Mouse (Mus musculus): Measurements from ENCODE around the gene Ccdc24.
A peak's percentile ranks its signal among the peaks of the same experiment; 100 is the strongest.

The Ccdc24 gene

DNA sequence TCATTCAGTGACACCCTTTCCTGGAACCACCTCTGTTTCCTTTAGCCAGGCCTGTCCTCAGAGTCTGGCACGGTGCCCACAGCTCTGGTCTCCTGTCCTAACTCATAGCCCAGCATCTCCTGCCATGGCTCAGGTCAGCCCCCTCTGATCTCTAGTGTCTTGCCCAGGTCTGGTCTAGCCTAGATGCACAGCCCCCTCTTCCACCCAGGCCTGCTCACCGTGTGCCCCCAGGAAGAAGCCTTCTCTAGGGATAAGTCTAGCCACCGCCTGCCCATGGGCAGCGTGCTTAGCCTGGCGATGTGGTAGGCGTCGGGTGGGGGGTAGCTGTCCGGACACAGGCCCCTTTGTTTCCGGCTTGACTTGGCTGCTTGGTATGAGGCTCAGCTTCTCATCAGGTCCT is 17.2 kb downstream of the Ccdc24 start:
- DNase-seq (ENCODE audit: low read depth, low spot score) = peak; percentile 74

- peak; percentile 32 for DNase-seq (ENCODE audit: low read depth, low spot score)
Observed at GRCm38 (mm10) chr4:117852152-117852868, 20.0 kb downstream of the Ccdc24 start.

DNA sequence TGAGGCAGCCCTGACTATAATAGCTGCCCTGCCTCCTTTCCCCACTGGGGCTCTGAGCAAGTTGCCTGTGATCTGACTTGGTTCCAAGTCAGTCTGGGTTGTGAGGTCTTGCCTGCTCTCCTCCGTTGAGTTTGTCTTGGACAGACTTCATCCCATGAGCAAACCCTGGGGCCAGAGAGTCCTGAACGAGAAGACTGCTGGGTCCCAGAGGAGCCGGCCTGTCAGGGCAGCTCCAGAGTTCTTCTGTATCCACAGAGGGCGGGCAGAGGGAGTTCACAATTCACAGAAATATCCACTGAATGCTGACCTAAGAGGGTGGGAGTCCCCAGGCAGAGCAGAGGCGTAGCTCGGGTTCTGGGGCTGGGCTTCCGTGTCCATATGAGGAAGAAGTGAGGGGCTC is 21.5 kb downstream of the Ccdc24 start:
- DNase-seq (ENCODE audit: low read depth, low spot score) = peak; percentile 27

DNA sequence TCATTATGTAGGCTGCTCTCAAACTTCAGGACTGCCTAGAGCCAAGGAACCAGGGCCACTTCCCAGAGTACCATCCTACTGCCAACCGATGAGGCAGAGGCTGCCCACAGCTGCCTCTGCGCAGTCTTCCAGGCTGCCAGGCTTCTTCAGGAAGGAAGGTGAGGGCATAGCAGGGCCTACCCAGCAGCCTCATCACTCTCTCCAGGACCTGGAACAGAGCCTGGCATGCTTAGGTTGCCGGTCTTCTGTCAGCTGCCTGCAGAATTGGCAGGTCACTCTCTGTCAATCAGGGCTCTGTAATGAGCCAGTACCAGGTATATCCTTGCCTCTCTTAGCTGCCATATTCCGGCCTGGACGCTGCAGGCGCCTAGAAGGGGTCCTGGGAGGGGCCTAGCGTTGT is 22.2 kb downstream of the Ccdc24 start:
- peak; percentile 48 for DNase-seq (ENCODE audit: low read depth, low spot score)

- peak; percentile 28 for DNase-seq (ENCODE audit: low read depth, low spot score)
Observed at GRCm38 (mm10) chr4:117849506-117849905, 22.9 kb downstream of the Ccdc24 start.

GRCm38 (mm10) chr4:117849063-117849462 is 23.3 kb downstream of the Ccdc24 start:
- peak; percentile 64 for DNase-seq (ENCODE audit: low read depth, low spot score)

DNA sequence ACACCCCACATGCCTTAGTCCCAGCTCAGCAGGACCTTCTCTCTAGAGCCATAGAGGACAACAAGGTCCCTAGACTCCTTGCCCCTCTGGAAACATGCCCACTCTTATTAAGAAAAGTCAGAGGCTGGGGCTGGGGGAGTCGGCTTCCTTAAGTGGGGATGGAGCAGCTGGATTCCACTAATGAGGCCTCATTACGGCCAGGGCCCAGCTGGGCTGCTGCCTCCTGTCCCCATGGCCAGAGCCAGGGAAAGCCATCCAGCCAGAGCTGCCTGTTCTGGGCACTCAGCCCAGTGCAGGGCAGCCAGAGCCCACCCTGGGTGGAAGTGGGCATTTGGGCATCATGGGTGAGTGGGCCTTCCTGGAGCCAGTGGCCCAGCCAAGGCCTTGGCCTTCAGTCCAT is 25.3 kb downstream of the Ccdc24 start:
- DNase-seq (ENCODE audit: low read depth, low spot score) = no peak

DNA sequence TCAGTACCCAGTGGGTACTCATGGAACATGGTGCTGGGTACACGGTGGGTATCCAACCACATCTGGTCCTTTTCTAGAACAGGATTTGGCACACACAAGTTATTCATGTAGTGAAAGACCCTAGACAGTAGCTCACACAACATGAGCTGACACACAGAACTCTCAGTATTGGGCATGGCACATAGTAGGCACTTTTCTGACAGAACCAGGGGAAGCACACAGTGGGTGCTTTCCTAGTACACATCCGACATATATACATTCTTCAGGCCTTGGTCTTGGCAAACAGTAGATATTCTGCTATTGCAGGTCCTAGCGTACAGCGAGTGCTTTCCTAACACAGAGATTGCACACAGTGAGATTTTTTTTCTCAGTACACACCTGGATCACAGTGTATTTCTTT is 26.1 kb downstream of the Ccdc24 start:
- no peak for DNase-seq (ENCODE audit: low read depth, low spot score)

DNA sequence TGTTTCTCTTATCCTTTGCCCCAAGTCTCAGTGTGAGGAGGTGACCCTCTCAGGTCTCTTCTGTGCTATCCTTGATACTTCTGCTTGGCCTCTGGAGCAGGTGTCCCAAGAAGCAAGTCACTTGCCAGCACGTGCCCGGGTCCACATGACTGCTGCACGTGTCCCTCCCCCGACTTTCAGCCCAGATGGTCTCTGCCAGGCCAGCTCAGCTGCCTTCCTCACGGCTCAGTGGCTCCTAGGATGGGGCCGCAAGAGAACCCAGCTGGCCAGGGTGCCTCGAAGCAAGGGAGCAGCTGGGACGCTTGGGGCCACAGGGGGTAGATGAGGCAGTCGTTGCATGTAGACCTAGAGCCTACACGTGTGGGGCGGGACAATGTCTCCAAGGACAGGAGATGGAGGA is 27.0 kb downstream of the Ccdc24 start:
- no peak for DNase-seq (ENCODE audit: low read depth, low spot score)

DNA sequence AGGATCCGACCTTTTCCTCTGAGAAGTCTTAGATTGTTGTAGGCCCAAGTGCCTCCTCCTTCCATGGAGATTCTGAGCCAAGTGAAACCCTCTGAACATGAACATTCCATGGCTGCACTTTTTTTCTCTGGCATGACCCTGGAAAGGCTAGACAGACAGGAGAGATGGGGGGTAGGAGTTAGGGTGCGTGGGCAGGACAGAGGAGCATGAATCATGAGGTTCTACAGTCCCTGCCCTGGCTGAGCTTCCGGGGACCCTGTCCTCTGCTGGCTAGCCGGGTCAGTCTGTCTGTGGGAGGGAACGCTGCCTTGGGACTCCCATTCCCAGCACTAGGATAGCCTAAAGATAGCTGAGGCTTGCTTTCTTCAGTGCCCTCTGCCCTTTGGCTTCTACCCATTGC is 27.9 kb downstream of the Ccdc24 start:
- no peak for DNase-seq (ENCODE audit: low read depth, low spot score)

DNA sequence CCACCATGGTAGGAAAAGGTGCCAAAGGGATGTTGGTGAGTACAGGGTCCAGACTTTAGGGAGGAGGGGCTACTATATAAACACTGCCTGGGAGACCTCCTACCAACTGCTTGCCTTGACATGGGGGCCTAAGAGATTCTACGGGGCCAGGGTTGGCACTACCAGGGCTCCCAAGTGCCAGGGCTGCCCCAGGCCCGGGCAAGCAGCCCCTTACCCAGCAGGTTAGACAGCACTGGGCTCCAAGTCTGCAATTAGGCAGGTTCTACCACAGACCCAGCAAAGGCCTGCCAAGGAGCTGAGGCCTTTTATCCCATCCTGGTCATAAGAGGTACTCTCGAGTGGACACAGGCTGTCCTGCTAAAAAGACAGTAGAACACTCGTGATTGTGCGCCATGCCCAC is 29.3 kb downstream of the Ccdc24 start:
- DNase-seq (ENCODE audit: low read depth, low spot score) = no peak

GRCm38 (mm10) chr4:117841566-117841965 is 30.8 kb downstream of the Ccdc24 start:
- DNase-seq (ENCODE audit: low read depth, low spot score) = no peak

- DNase-seq (ENCODE audit: low read depth, low spot score) = no peak
Observed at GRCm38 (mm10) chr4:117840821-117841220, 31.5 kb downstream of the Ccdc24 start.

- DNase-seq (ENCODE audit: low read depth, low spot score) = no peak
Observed at GRCm38 (mm10) chr4:117839366-117839765, 33.0 kb downstream of the Ccdc24 start.

- no peak for DNase-seq (ENCODE audit: low read depth, low spot score)
Observed at GRCm38 (mm10) chr4:117837271-117837670, 35.1 kb downstream of the Ccdc24 start.

GRCm38 (mm10) chr4:117836204-117836767 is 36.1 kb downstream of the Ccdc24 start:
- peak; percentile 91 for DNase-seq (ENCODE audit: low read depth, low spot score)

DNA sequence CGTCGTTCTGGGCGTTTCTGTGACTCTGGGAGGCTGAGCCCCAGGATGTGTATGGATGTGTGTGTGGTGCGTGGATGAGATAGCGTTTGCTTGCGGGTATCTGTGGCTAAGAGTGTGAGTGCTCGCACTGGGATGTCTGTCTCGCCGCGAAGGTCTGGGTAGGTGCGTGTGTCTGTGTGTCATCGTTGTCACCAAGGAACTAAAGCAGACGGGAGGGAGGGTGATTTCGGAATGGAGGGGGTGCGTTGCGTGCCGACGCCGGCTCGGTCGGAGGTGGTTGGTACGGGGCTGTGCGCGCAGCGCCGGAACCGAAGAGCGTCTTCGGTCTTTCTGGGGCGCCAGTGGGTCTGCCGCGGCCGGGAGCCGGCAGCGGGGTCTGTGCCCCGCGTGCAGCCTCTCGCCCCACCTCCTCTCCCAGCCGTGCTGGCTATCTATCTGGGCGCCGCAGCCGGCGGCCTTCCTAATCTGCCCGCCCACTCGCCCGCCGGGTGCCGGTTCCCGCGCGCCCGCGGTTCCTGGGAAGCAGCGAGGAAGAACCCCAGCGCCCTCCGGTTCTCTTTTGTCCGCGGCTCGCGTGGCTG is 36.7 kb downstream of the Ccdc24 start:
- peak; percentile 85 for DNase-seq (ENCODE audit: low read depth, low spot score)

DNA sequence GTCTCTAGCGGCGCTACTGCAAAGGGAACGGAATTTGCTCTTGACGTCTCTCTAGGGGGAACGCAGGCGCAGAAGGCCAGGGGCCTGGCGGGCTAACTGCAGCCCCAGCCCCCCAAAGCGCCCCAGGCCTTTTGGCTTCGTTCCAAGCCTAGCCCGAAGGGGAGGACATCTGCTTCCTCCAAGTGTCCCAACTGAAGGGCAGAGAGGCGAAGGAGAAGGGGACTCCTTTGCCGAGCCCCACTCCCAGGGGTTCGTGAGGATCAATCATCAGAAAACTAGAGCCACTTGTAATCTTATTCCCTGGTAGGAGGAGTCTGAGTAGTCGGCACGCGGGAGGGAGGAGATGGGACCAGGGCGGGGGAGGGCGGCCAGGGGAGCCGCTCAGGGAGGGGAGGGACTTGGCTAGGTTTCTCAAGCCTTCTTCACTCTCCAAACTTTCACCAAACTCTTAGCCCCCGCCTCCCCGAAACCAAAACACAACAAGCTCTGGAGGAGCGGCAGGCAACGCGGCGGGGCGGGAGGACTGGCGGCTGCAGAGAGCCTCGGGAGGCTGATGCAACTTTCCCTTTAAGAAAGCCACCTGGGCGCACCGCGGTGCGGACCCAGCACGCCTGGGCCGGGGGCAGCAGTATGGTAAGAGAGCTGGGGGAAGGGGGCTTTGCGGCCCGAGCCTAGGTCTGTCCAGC is 37.4 kb downstream of the Ccdc24 start:
- peak; percentile 77 for DNase-seq (ENCODE audit: low read depth, low spot score)

- DNase-seq (ENCODE audit: low read depth, low spot score) = no peak
Observed at GRCm38 (mm10) chr4:117834457-117834844, 37.9 kb downstream of the Ccdc24 start, which contains the start of gene Slc6a9. Gene Slc6a9 (plus strand): TSS chr4:117834506.

- no peak for DNase-seq (ENCODE audit: low read depth, low spot score)
Observed at GRCm38 (mm10) chr4:117831920-117832691, 40.3 kb downstream of the Ccdc24 start.

DNA sequence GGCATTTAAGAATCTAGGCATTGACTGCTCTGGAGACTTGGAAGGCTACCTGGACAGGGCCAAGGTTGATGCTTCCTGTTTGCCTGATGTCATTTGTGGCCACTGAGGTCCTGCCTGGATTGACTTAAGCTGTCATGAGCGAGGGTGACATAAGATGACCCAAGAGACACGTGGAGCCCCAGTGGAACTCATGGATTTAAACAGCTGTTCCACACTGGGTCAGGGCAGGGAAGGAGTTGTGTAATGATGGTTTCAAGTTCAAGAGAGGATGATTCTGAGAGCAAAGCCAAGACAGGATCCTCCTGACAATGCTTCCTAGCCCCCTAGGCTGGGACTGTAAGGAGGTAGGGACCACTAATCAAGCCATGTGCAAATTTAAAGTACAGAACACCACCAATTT is 40.9 kb downstream of the Ccdc24 start:
- DNase-seq (ENCODE audit: low read depth, low spot score) = no peak

DNA sequence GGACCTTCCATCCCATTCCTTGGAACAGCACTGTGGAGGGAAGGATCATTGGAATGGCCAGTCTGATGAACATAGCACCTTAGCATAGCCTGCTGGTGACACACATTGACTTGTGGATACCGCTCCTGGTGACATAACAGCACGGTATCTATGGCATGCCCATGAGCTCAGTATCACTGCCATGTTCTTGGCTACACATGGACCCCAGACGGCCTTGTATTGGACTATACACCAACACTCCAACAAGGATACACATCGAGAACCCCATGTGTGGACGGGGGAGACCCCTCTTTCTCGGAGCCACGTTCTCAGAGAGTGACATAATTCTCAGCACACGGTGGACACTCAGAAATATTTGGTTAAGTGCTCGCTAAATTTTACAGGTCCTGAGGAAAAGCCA is 41.6 kb downstream of the Ccdc24 start:
- DNase-seq (ENCODE audit: low read depth, low spot score) = no peak
